8 mouse cellular contexts compared by ENCODE assay signal in the genomic region with DNA sequence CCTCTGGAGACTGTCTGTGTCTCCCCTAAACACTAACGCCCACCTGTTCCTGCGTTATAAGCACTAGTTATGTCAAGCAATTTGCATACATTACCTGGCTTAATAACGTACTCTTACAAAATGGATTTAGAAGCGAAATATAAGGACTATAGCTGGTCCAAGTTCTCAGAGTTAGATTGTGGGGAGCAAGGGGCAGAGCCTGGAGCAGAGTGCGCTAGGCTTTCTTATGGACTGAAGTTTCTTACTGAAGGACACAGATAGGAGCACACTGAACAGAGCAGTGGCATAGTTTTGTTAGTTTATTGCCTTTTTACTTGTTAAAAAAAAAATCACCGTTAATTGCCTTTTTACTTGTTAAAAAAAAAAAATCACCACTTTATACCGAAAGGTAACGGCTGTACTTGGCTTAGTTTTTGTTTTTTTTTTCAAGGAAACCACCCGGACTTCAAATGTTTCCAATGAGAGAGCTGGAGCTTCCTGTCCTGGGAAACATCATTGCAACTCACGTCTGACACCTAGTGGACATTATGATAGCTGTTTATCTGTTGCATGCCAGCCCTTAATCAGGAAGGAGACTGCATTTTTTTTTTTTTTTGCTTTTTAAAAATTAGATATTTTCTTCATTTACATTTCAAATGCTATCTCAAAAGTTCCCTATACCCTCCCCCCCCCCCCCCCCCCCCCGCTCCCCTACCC. TPM values are rescaled to one million over a fixed set of nuclear protein-coding genes. Genes with fewer than 3 reads are reported as not detected.
DNase-seq lines count a peak whose midpoint lies in the region; ATAC-seq lines count a peak whose summit lies in the region.

No protein-coding gene starts in this region.

- no peaks in the 10 kb centered on the region for H3K9me3 ChIP-seq in heart, embryonic 10.5 days
- H3K9me3 ChIP-seq in heart, embryonic 13.5 days: no peaks in the 10 kb centered on the region
- no peaks in the 10 kb centered on the region for H3K9me3 ChIP-seq in liver, embryonic 12.5 days (replicated peaks)

- 44% methylated on average over 10 of the region's 11 CpGs for WGBS in heart, embryonic 10.5 days
- 35% methylated on average over 10 of the region's 11 CpGs for WGBS in heart, embryonic 13.5 days
- 37% methylated on average over 10 of the region's 11 CpGs for WGBS in liver, embryonic 12.5 days (ENCODE audit: insufficient replicate concordance)

- peaks cover 7% of the 10 kb centered on the region; the same call in 1 of the 2 replicates for H3K36me3 ChIP-seq in heart, embryonic 10.5 days
- 0 out of 2 replicates have a peak, but pooled peaks cover 3% of the 10 kb centered on the region for H3K36me3 ChIP-seq in heart, embryonic 13.5 days
- no peaks in the 10 kb centered on the region for H3K36me3 ChIP-seq in liver, embryonic 12.5 days

- H3K4me1 ChIP-seq in heart, embryonic 10.5 days: peaks cover 14% of the 10 kb centered on the region
- H3K4me1 ChIP-seq in heart, embryonic 13.5 days: peaks cover 15% of the 10 kb centered on the region
- H3K4me1 ChIP-seq in liver, embryonic 12.5 days: peaks cover 17% of the 10 kb centered on the region

- intact Hi-C loops in gastrocnemius, postnatal 36 days (cut with DNase I): no loop called here

- no peak overlapping the region for H3K4me3 ChIP-seq in heart, embryonic 10.5 days
- peak overlapping the region; percentile 15; the same call in 1 of the 2 replicates for H3K4me3 ChIP-seq in heart, embryonic 13.5 days
- no peak overlapping the region for H3K4me3 ChIP-seq in liver, embryonic 12.5 days

- peak overlapping the region; percentile 58 for H3K4me2 ChIP-seq in heart, embryonic 13.5 days
- H3K4me2 ChIP-seq in liver, embryonic 12.5 days: peak overlapping the region; percentile 34; the same call in 1 of the 2 replicates

- no peak overlapping the region; the same call in 1 of the 2 replicates for H3K9ac ChIP-seq in heart, embryonic 13.5 days
- no peak overlapping the region for H3K9ac ChIP-seq in liver, embryonic 12.5 days

- H3K27me3 ChIP-seq in heart, embryonic 10.5 days (ENCODE audit: insufficient read depth, poor library complexity, severe bottlenecking): no peaks in the 10 kb centered on the region
- H3K27me3 ChIP-seq in heart, embryonic 13.5 days (replicated peaks): no peaks in the 10 kb centered on the region
- no peaks in the 10 kb centered on the region for H3K27me3 ChIP-seq in liver, embryonic 12.5 days (replicated peaks)

- DNase-seq in heart, adult 8-10 months (ENCODE audit: low spot score): peak; percentile 67
- DNase-seq in heart, embryonic 10.5 days (ENCODE audit: low spot score): no peak
- peak; percentile 65 for DNase-seq in CD4-positive, CD25-positive, alpha-beta regulatory T cell, adult 2 months (ENCODE audit: low read depth, low spot score)
- peak; percentile 70 for DNase-seq in c-Kit-positive CD71-negative TER-119-negative erythroid progenitor cells, embryonic 14.5 days (ENCODE audit: low read depth)
- peak; percentile 66 for DNase-seq in retina, postnatal 7 days (ENCODE audit: low read depth, low spot score)
- no peak for DNase-seq in gastrocnemius, postnatal 36 days

- no peak overlapping the region for H3K27ac ChIP-seq in heart, embryonic 10.5 days
- H3K27ac ChIP-seq in heart, embryonic 13.5 days (replicated peaks): no peak overlapping the region
- H3K27ac ChIP-seq in liver, embryonic 12.5 days: no peak overlapping the region

- ATAC-seq in heart, embryonic 13.5 days (ENCODE audit: extremely low read depth, insufficient number of reproducible peaks, low FRiP score, low TSS enrichment): no peak
- no peak for ATAC-seq in liver, embryonic 12.5 days

RNA-seq across cellular contexts. Expression of a gene that starts 17.5 kb away (rescaled TPM):
- total RNA-seq in heart, adult 8-10 months (2022): 100 to 1,000 TPM; 111 to 133 (median 117) TPM
- polyA plus RNA-seq in heart, embryonic 10.5 days (2016; fragmentation: Nextera tagmentation; extraction: Ambion mirVana): 0.89 and 1.1 TPM in 2 replicates
- 1.6 and 1.8 TPM in 2 replicates for polyA plus RNA-seq in heart, embryonic 13.5 days (2015; fragmentation: Nextera tagmentation; extraction: Ambion mirVana)
- 0.06 and 0.15 TPM in 2 replicates for polyA plus RNA-seq in liver, embryonic 12.5 days (2016; fragmentation: Nextera tagmentation; extraction: Ambion mirVana)
- total RNA-seq in gastrocnemius, postnatal 36 days (2021): 100 to 1,000 TPM in 1 of 2 experiments, 10 to 100 TPM in 1; 96.1 to 134 TPM

Comparison
In these comparisons a context has a peak if more than half of its experiments do, and no peak if none do; other contexts are left out.
1. DNase-seq: peak in heart, adult 8-10 months (single experiment), CD4-positive, CD25-positive, alpha-beta regulatory T cell, adult 2 months (single experiment), c-Kit-positive CD71-negative TER-119-negative erythroid progenitor cells, embryonic 14.5 days (single experiment) and retina, postnatal 7 days (single experiment); none in heart, embryonic 10.5 days (single experiment) and gastrocnemius, postnatal 36 days (0 of 2).